Mouse (Mus musculus) frontal cortex, postnatal 10 days (tissue): ENCODE measurements around the gene Nt5dc3.

ENCODE experiments used
- DNase-seq, 2 experiments: peaks; one replicate each; pipeline ENCODE4 v3.0.0; 2022; ENCODE audit warnings: low spot score in 2 of 2, mixed read lengths in 1 of 2

The Nt5dc3 gene

GRCm38 (mm10) chr10:86814292-86815131 lies 35.7 kb downstream of the Nt5dc3 start:
- no peak for DNase-seq

GRCm38 (mm10) chr10:86815133-86815532 lies 36.3 kb downstream of the Nt5dc3 start:
- no peak for DNase-seq

GRCm38 (mm10) chr10:86819649-86820165 lies 40.9 kb downstream of the Nt5dc3 start:
- peak; percentile 28 for DNase-seq

GRCm38 (mm10) chr10:86821014-86821413 lies 42.2 kb downstream of the Nt5dc3 start:
- no peak for DNase-seq

GRCm38 (mm10) chr10:86824093-86824492 lies 45.3 kb downstream of the Nt5dc3 start:
- DNase-seq = no peak

- no peak for DNase-seq
Measured at GRCm38 (mm10) chr10:86824871-86825270, 46.1 kb downstream of the Nt5dc3 start.

GRCm38 (mm10) chr10:86825871-86826522 lies 47.2 kb downstream of the Nt5dc3 start:
- no peak for DNase-seq

GRCm38 (mm10) chr10:86826929-86827328 lies 48.1 kb downstream of the Nt5dc3 start:
- DNase-seq = no peak

GRCm38 (mm10) chr10:86828221-86829135 lies 49.7 kb downstream of the Nt5dc3 start:
- DNase-seq = no peak

- no peak for DNase-seq
Measured at GRCm38 (mm10) chr10:86829515-86829914, 50.7 kb downstream of the Nt5dc3 start.

GRCm38 (mm10) chr10:86836784-86837183 lies 58.0 kb downstream of the Nt5dc3 start:
- DNase-seq = no peak

- no peak for DNase-seq
Measured at GRCm38 (mm10) chr10:86838827-86839226, 60.0 kb downstream of the Nt5dc3 start.

- DNase-seq = no peak
Measured at GRCm38 (mm10) chr10:86842659-86843058, 63.9 kb downstream of the Nt5dc3 start.

GRCm38 (mm10) chr10:86846926-86847467 lies 68.2 kb downstream of the Nt5dc3 start:
- DNase-seq = no peak

GRCm38 (mm10) chr10:86849087-86849486 lies 70.3 kb downstream of the Nt5dc3 start:
- DNase-seq = no peak

- DNase-seq = no peak
Measured at GRCm38 (mm10) chr10:86849508-86849907, 70.7 kb downstream of the Nt5dc3 start.

GRCm38 (mm10) chr10:86852160-86852559 lies 73.4 kb downstream of the Nt5dc3 start:
- DNase-seq = no peak

- DNase-seq = no peak
Measured at GRCm38 (mm10) chr10:86853433-86853832, 74.6 kb downstream of the Nt5dc3 start.

- DNase-seq = no peak
Measured at GRCm38 (mm10) chr10:86860396-86860795, 81.6 kb downstream of the Nt5dc3 start.

- DNase-seq = no peak
Measured at GRCm38 (mm10) chr10:86862496-86862895, 83.7 kb downstream of the Nt5dc3 start.

GRCm38 (mm10) chr10:86863429-86863828 lies 84.6 kb downstream of the Nt5dc3 start:
- DNase-seq = no peak
